Mouse (Mus musculus) brown adipose tissue, adult 24 weeks (tissue): Measurements from ENCODE around the gene Pde6g. TPM values are rescaled to one million over a fixed set of nuclear protein-coding genes. Genes with fewer than 3 reads are reported as not detected.
"Not testable (repeated sequence)": the region's sequence is repeated elsewhere in the genome, so short reads cannot be mapped to it uniquely, and the experiment has no call there.

ENCODE experiments used
- H3K27ac ChIP-seq: fragments of 200-500 bp; replicated peaks from 2 replicates; pipeline ENCODE4 v1.5.1; 2012; ENCODE audit warnings: low read depth, mild to moderate bottlenecking, low read length
- H3K4me1 ChIP-seq: fragments of 200-500 bp; 2 replicates; pipeline ENCODE4 v1.6.1; 2012; ENCODE audit warnings: low read length, mixed read lengths; ENCODE audit not compliant: control insufficient read depth, insufficient read depth, insufficient read length
- H3K4me3 ChIP-seq: fragments of 200-500 bp; 2 replicates; pipeline ENCODE4 v1.5.1; 2012; ENCODE audit warnings: low read depth, mild to moderate bottlenecking, low read length, moderate library complexity; ENCODE audit not compliant: insufficient read depth
- polyA plus RNA-seq: library from polyadenylated mRNA; stranded (reverse); fragments of >200 nt; gene quantifications from 2 replicates; pipeline ENCODE4 v1.2.4, GENCODE M21; 2012; ENCODE audit not compliant: missing spikeins, insufficient read depth, insufficient read length

Pde6g gene
- polyA plus RNA-seq, 1 experiment = not detected

GRCm38 (mm10) chr11:120418592-120418991 lies 34.7 kb downstream of the Pde6g start:
- no peak overlapping the region for H3K4me3 ChIP-seq

GRCm38 (mm10) chr11:120417852-120418251 lies 35.4 kb downstream of the Pde6g start:
- no peak overlapping the region for H3K4me3 ChIP-seq
- no peak overlapping the region for H3K27ac ChIP-seq
- H3K4me1 ChIP-seq = no peaks in the 10 kb centered on the region

More at GRCm38 (mm10) chr11:120418592-120418991, 34.7 kb downstream of the Pde6g start:
- H3K4me1 ChIP-seq = no peaks in the 10 kb centered on the region
- no peak overlapping the region for H3K27ac ChIP-seq

GRCm38 (mm10) chr11:120413621-120414020 lies 39.7 kb downstream of the Pde6g start:
- not testable (repeated sequence) for H3K27ac ChIP-seq, H3K4me3 ChIP-seq, H3K4me1 ChIP-seq

- Histone ChIP-seq H3K4me1 (no peaks in the 10 kb centered on the region), H3K4me3 (no peak overlapping the region), H3K27ac (no peak overlapping the region)
These were observed 46.9 kb downstream of the Pde6g start for GRCm38 (mm10) chr11:120406445-120406844.

GRCm38 (mm10) chr11:120405867-120406266 lies 47.4 kb downstream of the Pde6g start:
- no peaks in the 10 kb centered on the region for H3K4me1 ChIP-seq
- no peak overlapping the region for H3K4me3 ChIP-seq
- H3K27ac ChIP-seq = no peak overlapping the region

GRCm38 (mm10) chr11:120404814-120405213 lies 48.5 kb downstream of the Pde6g start:
- Histone ChIP-seq H3K4me3 (no peak overlapping the region), H3K4me1 (no peaks in the 10 kb centered on the region), H3K27ac (no peak overlapping the region)

GRCm38 (mm10) chr11:120399319-120399718 lies 54.0 kb downstream of the Pde6g start:
- Histone ChIP-seq H3K4me3 (no peak overlapping the region), H3K4me1 (no peaks in the 10 kb centered on the region), H3K27ac (no peak overlapping the region)

Other genes with a start within 250 kb of the Pde6g start
- gene Bahcc1, start 220.6 kb downstream of the Pde6g start, polyA plus RNA-seq = 5.7 and 5.9 TPM in 2 replicates
- 325 and 418 TPM in 2 replicates for gene Actg1, start 105.0 kb downstream of the Pde6g start, polyA plus RNA-seq
- gene Fscn2, start 92.0 kb downstream of the Pde6g start, polyA plus RNA-seq = not detected in 2 replicates
- 6.2 and 7.3 TPM in 2 replicates for gene Faap100, start 74.7 kb downstream of the Pde6g start, polyA plus RNA-seq
- gene Nploc4, start 15.8 kb downstream of the Pde6g start, polyA plus RNA-seq = 27.2 and 35.9 TPM in 2 replicates
- gene Tspan10, start 10.9 kb downstream of the Pde6g start, polyA plus RNA-seq = not detected in 2 replicates
- 58.7 and 70.2 TPM in 2 replicates for gene Oxld1, start 4.6 kb upstream of the Pde6g start, polyA plus RNA-seq
- gene Ccdc137, start 4.6 kb upstream of the Pde6g start, polyA plus RNA-seq = 5.7 and 8.6 TPM in 2 replicates
- gene Arl16, start 14.1 kb upstream of the Pde6g start, polyA plus RNA-seq = 11.4 and 20.4 TPM in 2 replicates
- gene Mrpl12, start 31.1 kb upstream of the Pde6g start, polyA plus RNA-seq = 278 and 304 TPM in 2 replicates
- 32.9 and 33.9 TPM in 2 replicates for gene Slc25a10, start 38.3 kb upstream of the Pde6g start, polyA plus RNA-seq
- not detected in 2 replicates for gene Gcgr, start 77.2 kb upstream of the Pde6g start, polyA plus RNA-seq
- 24.6 and 28.0 TPM in 2 replicates for gene Mcrip1, start 96.2 kb upstream of the Pde6g start, polyA plus RNA-seq
- gene Ppp1r27, start 97.6 kb upstream of the Pde6g start, polyA plus RNA-seq = 4.1 and 5.5 TPM in 2 replicates
- gene P4hb, start 119.8 kb upstream of the Pde6g start, polyA plus RNA-seq = 95.0 and 97.3 TPM in 2 replicates
- 117 and 146 TPM in 2 replicates for gene Arhgdia, start 128.1 kb upstream of the Pde6g start, polyA plus RNA-seq
- 49.2 and 58.8 TPM in 2 replicates for gene Alyref, start 144.9 kb upstream of the Pde6g start, polyA plus RNA-seq
- gene Anapc11, start 144.9 kb upstream of the Pde6g start, polyA plus RNA-seq = 54.9 and 59.1 TPM in 2 replicates
- gene Npb, start 155.0 kb upstream of the Pde6g start, polyA plus RNA-seq = not detected in 2 replicates
- gene Pcyt2, start 164.4 kb upstream of the Pde6g start, polyA plus RNA-seq = 104 and 131 TPM in 2 replicates
- gene Sirt7, start 171.7 kb upstream of the Pde6g start, polyA plus RNA-seq = 5.8 and 10.5 TPM in 2 replicates
- gene Mafg, start 180.1 kb upstream of the Pde6g start, polyA plus RNA-seq = 10.4 and 13.3 TPM in 2 replicates
- gene Pycr1, start 190.3 kb upstream of the Pde6g start, polyA plus RNA-seq = 1.0 and 1.3 TPM in 2 replicates
- 2.7 and 3.8 TPM in 2 replicates for gene Myadml2, start 194.7 kb upstream of the Pde6g start, polyA plus RNA-seq
- gene Notum, start 207.7 kb upstream of the Pde6g start, polyA plus RNA-seq = not detected in 2 replicates
- gene Aspscr1, start 219.5 kb upstream of the Pde6g start, polyA plus RNA-seq = 33.3 and 33.7 TPM in 2 replicates